Mouse (Mus musculus): Measurements from ENCODE around the gene Slc22a15. TPM values are rescaled to one million over a fixed set of nuclear protein-coding genes. Genes with fewer than 3 reads are reported as not detected.

The Slc22a15 gene
- total RNA-seq, 2 experiments from 2014 or later, result 8.6 to 9.8 TPM

DNA sequence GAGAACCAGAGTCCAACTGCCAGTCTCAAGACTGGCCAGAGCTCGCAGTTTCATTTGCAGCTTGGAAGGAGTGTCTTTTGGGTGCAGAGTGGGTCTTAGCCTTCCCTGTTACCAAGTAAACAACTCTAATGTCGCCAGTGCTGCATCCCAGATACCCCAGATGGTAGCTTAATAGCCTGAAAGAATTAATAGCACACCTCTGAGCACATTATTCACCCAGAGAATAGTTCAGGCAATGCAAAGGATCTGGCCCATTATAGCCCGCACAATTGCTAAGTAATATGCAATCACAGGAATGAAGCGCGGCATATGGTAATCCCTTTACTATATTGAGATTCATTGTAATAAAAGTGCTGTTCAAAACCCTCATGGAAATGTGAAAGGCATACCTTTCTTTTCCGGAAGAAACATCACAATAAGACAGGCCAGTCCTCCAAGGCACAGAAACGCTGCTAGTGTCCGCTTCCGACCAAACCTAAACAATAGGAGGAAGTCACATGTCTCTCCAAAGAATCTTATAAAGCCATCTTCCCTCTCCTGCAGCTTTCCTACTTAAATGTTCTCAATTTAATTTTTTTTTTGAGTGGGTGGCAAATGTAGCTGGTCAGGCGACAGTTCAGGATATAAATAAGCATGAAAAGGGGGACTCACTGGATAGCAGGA, 48.9 kb downstream of the Slc22a15 start:
- no peak for DNase-seq (ENCODE audit: extremely low spot score in 1 of 2, low spot score in 1 of 2)

DNA sequence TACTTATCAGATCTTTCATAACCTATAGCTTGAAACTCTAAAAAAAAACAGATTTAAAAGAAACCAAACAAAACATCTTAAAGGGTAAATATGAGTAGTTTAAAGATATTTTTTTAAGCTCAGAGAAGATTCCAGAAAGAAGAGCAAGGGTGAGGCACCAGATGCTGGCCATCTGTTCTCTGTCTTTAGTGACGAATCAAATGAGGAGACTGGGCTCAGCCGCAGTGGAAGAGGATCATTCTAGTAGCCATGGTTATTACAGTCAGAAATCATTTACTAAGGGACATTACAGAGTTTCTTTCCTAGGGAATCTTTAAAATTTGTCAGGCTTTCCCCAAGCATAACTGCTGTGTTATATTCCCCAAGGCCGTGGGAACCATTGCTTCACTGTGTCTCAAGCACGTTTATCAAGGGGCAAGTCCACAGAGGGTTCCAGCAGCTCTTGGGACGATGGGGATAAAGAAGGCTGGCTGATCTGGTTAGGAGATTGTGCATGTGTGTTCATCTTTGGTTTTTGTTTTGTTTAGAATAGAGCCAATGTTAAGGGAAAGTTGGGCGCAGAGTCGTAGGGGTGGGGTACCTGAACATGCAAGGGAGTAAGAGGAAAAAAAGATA, 51.1 kb downstream of the Slc22a15 start:
- DNase-seq (ENCODE audit: extremely low spot score in 1 of 2, low spot score in 1 of 2), result peak in 1 of 2 experiments; percentile 33

DNA sequence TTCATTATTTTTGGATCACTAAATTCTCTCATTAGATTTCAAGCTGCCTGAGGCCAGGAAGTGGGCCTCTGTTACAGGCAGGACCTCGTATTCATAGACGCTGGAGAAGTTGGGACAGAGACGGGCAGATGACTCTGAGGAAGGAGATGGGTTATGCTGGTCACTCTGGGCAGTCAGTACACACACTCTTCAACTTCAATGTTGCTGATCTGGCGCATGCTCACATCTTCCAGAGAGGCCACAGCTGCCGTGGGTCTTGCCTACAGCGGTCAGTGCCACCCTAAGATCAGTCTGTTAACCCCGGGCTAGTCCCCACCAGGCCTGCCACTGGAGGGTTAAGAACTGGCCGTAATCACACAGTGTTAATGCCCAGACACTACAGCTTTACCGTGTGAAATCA, 52.3 kb downstream of the Slc22a15 start:
- DNase-seq (ENCODE audit: extremely low spot score in 1 of 2, low spot score in 1 of 2), result no peak

DNA sequence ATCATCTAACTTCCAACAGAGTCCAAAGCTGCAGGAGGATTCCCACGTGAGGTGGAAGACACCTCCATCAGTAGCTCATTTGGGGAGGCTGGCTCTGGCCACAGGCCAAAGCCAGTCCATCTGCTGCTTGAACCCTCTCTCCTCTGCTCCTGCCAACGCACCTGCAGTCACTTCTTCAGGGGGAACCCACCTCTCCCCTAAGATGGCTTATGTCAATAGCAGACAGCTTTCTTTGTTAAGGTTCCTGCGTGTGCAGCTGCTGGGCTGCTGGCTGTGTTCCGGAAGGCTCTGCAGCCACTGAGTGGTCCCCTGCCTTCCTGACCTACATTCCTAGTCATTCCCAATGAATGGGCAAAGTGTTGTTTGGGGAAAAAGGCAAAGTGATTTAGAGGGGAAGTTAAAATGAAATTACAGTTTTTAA, 57.2 kb downstream of the Slc22a15 start:
- no peak for DNase-seq (ENCODE audit: extremely low spot score in 1 of 2, low spot score in 1 of 2)

DNA sequence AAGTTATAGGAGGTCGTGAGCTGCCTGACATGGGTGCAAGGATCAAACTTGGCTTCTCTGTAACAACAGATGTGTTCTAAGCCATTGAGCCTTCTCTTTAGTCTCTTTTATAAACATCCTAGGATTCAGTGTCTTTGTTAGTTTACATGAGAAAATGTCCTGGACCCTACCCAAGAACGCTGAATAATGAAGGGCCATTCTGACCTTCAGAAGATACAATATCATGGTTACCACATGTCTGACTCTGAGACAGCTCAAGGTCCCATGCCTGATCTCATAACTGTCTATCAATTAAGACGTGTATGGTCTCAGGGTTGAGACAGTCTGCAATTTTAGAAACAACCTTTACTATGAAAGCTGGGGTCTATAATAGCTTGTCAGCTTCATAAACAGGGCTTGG, 62.4 kb downstream of the Slc22a15 start:
- DNase-seq (ENCODE audit: extremely low spot score in 1 of 2, low spot score in 1 of 2), result no peak

DNA sequence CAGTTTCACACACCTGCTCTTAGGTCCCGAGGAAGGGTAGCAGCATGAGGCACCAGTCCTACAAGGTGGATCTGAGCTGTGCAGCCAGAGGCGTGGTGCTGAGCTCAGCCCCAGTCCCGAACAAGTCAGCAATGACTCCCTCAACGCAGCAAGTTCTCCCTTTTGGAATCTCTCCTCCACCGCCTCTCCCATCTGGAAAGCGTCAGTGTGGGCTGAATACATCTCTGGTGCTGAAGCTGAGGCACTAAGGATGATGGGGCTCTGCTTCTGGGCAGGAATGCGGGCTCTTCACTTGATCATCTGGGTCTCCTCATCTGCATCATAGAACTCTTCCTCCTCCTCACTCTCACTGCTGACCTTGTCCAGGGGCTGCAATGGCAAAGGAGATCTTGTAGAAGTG, 64.1 kb downstream of the Slc22a15 start:
- no peak for DNase-seq (ENCODE audit: extremely low spot score in 1 of 2, low spot score in 1 of 2)

DNA sequence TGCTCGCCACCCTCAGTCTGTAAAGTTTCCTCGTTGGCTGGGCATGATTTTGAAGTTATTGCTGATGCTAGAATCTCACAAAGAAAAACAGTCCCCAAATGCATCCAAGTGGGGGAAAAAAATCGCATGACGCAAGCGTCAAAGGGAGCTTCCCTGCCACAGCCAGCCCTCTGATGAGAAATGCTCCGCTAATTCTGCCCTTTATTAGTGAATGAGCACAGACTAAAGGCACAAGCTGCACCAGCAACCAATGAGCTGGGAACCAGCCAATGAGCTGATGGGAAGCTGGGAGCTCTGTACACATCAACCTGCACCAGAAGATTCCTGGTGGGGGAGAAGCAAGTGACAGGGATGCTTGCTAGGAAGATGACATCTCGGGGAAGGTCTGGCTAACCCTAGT, 64.5 kb downstream of the Slc22a15 start:
- no peak for DNase-seq (ENCODE audit: extremely low spot score in 1 of 2, low spot score in 1 of 2)

DNA sequence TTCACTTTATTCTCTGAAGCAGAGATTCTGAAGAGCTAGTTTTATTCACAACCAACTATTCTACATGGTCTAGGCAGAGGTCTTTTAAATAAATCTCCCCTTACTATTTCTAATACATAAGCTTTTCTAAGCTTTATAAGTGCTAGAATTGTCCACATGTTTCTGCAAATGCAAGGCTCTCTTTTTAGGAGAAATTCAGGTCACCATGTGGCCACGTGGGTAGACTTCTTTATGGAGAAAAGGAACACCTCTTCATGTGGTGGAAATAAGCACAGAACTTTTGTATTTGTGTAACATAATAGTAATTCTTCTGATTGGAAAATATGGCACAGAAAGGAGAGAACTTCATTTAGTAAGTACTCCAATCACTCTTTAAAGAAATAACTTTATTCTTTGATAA, 70.2 kb downstream of the Slc22a15 start:
- DNase-seq (ENCODE audit: extremely low spot score in 1 of 2, low spot score in 1 of 2), result no peak

DNA sequence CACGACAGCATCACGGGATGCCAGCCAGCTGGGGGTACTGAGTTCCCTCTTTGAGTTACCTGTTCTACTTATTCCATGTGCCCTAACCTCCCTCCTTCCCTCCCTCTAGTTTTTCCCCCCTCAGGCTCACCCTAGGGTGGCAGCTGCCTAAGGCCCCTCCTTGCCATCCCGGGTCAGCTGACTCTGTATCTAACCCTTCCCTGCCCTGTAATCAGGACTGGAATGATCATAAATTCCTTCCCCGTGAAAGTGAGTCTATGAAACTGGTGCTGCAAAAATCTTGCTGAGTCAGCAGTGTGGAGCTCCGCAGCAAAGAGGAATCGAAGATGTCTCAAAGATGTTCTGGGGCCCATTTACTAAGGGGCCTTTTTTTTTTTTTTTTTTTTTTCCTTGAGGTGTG, 72.9 kb downstream of the Slc22a15 start:
- DNase-seq (ENCODE audit: extremely low spot score in 1 of 2, low spot score in 1 of 2), result no peak

DNA sequence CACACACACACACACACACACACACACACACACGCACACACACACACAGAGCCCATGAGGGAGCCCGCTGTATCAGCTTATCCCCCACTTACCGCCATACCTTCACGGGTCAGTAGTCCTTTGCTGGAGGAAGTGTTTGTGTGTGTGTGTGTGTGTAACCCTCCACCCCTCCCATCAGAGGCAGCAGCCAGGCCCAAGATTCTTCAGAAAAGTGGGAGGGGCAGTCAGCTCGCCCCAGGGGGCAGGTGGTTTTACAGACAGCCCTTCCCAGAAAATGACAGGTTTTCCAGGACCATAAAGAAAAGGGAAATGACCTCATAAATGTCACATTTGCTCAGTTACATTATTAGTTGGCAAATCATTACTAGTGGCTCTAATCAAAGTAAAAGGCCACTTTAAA, 75.4 kb downstream of the Slc22a15 start, which contains the start of gene Mab21l3:
Gene Mab21l3 (minus strand): TSS at position 144 of the 400 bp plus-strand sequence.
- DNase-seq (ENCODE audit: extremely low spot score in 1 of 2, low spot score in 1 of 2), result no peak

DNA sequence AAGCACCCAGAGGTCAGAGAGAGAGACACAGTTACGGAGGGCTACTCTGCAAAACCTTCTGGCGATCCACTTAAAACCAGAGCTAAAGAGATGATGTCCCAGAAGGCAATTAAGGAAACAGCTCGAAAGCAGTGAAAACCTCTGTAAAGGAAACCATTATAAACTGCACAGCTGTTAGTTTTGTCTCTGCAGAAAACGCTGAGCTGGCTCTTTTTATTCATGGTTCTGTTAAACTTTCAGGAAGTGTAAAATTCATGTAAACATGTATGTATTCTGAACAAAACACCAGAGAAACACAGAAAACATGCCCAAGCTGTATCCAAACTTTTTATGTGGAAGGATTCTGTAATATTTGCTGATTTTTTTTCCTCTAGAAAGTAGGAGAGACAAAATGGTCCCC, 78.2 kb downstream of the Slc22a15 start:
- DNase-seq (ENCODE audit: extremely low spot score in 1 of 2, low spot score in 1 of 2), result no peak

DNA sequence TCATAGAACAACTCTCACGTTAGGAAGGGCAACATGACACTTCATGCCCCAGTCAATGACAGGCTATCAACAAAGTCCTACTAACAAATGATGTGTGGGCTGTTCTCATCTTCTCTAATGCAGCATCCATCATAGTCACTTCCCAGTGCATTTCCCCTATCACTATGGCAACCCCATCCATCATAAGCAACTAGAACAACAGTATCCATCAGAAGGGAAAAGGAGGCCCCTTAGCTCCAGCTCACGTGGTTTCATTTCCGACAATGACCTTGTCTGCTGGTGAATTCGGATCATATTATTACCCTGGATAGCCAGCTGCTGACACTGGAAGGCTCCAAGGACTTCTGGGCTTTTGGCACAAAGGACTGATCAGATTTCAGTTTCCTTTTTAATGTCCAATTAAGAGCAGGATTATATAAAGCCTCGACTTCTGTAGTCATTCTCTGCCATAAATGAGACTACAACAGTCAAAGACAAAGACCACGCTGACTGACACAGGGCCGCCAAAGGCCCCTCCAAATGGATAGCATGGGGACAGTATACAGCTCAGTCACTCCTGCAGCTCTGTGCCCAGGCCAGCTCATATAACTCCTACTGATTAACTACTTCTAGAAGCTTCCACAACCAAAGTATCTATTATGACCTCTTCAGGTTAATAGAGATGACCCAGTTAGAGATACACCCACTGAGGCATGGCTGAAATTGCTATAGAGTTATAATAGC, 81.7 kb downstream of the Slc22a15 start:
- no peak for DNase-seq (ENCODE audit: extremely low spot score in 1 of 2, low spot score in 1 of 2)

DNA sequence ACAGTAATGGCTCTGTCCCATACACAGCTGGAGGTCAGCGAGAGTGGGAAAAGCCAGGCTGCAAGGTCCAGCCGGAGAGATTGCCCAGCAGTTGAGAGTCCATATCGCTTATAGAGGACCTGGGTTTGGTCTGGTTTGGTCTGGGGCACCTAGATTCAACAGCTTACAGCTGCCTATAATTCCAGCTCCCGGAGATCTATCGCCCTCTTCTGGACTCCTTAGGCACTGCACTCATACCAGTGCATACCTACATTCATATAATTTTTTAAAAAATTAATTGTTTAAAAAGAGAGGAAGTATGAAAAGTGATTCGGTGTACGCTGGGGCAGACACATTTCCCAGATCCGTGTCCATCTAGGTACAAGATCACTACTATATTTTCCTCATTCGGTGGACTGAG, 84.9 kb downstream of the Slc22a15 start:
- no peak for DNase-seq (ENCODE audit: extremely low spot score in 1 of 2, low spot score in 1 of 2)

DNA sequence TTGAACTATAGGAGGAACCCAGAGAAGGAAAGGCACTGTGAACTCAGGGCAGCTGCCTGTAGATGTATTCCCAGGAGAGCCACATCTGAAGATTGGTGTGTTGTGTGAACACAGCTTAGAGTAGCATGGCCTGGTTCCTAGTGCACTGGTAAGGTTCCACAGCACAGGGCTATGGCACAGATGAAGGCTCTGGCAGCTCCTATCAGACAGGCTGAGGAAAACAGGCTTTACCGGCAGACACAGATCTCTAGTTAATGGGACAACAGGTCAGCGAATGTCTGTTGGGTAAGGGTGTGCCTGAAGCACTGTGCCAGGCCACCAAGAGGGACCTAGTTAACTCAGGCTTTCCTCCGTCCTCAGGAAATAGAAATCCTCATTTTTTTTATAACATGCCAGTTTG, 87.3 kb downstream of the Slc22a15 start:
- DNase-seq (ENCODE audit: extremely low spot score in 1 of 2, low spot score in 1 of 2), result no peak

DNA sequence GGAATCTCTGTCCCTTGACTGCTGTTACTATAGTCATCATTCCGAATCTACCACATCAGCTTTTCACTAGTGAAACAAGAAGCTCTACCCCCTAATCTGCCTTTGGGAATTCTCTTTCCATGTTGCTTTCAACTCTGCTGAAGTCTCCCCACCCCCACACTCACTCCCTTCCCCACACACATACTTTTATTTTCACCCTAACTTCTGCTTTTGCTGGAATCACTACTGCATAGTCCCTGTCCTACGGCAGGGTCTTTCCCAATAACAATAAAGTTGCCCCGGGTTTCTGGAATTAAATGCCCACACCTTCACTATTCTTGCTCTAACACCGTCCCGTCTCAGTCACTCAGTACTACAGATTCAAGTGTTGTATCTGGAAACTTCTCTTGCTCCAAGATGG, 87.7 kb downstream of the Slc22a15 start:
- DNase-seq (ENCODE audit: extremely low spot score in 1 of 2, low spot score in 1 of 2), result no peak

DNA sequence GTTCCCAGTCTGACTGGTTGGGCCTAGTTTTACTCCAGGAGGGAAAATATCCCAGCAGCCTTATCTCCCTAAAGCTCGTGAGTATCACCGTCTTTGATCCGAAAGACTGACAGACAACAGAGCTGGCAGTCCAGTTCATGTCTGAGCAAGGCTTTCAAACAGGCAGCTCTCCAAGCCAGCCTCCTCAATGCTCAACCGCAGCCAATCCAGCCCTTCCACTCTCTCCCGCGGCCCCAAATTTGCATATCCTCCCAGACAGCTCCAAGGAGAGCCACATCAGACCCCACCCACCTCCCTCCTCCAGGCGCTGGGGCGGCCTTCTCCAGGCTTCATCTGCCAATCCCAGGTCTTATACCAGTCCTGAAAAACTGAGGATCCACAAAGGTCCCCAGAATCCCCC, 88.2 kb downstream of the Slc22a15 start:
- peak in 1 of 2 experiments; percentile 17 for DNase-seq (ENCODE audit: extremely low spot score in 1 of 2, low spot score in 1 of 2)

DNA sequence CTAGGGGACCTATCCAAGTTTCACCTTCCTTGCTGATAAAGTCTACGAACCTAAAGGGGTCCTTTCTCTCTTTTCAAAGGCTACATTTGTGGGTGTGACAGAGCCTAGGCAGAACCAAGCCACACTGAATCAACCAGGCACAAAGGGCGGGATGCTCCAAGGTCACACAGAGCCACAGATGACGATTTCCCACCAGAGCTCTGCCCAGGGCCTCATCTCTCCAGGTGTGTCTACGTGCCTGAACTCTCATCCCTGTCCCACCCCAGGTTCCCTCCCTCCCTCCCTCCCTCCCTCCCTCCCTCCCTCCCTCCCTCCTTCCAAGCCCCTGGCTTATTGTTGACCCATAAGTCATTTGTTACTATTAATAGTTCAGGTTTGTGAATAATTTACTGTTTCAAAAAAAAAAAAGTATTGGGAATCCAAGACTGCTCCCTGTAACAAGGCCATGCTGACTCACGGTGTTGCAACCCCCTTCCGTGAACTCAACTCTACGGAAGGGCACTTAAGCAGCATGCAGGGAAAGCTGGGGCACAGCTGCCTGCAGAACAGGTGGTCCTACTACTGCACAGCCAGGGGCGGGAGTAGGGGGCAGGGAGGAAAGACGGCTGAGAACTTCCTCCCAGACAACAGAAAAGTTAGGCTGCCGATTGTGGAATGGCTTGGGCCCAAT, 92.9 kb downstream of the Slc22a15 start:
- no peak for DNase-seq (ENCODE audit: extremely low spot score in 1 of 2, low spot score in 1 of 2)

DNA sequence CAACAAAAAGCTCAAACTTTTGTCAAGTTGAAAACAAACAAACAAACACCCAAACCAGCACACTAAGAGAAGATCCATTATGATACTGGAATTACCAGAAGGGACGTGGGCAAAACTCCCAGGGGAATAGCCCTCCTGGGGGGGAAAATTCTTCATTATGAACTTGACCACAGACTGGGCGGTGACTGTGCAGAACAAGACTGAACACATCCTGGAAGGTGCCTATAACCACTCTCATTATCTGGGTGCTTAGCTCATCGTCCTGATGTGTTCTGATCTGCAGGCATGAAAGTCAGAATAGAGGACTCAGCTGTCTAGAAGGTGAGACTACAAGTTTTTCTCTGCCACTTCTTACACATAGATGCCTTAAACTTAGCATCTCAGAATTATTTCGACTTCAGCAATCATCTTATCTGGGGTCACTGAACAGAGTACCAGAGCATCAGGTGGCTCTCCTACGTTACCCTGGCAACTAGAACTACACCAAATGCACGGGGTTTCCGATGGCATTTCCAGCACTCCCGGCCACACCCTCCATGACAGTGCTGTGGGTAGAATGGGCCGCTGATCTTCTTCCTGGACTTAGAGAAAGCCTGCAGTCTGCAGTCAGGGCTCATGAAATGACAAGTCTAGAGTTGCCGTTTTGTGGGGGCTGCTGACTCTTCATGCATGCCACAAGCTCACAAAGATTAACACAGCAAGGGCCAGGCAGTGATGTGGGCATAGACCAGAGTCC, 94.2 kb downstream of the Slc22a15 start:
- DNase-seq (ENCODE audit: extremely low spot score in 1 of 2, low spot score in 1 of 2), result no peak

DNA sequence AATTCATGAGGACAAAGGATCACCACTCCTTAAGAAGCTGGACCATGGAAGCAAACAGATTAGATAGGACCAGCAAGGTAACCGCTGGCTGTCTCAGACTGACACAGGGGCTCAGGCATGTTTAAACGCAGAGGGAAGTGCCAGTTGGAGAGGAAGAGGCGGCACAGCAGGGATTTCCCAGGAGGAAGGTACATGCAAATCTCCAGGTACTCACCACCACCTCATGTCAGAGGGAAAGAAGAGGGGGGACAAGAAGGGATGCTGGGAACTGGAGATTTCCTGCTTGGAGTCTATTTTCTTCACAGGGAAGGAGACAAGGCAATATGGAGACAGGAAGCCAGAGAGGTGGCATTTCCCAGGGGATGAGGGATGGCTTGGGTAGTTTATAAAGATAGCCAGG, 95.7 kb downstream of the Slc22a15 start:
- no peak for DNase-seq (ENCODE audit: extremely low spot score in 1 of 2, low spot score in 1 of 2)

DNA sequence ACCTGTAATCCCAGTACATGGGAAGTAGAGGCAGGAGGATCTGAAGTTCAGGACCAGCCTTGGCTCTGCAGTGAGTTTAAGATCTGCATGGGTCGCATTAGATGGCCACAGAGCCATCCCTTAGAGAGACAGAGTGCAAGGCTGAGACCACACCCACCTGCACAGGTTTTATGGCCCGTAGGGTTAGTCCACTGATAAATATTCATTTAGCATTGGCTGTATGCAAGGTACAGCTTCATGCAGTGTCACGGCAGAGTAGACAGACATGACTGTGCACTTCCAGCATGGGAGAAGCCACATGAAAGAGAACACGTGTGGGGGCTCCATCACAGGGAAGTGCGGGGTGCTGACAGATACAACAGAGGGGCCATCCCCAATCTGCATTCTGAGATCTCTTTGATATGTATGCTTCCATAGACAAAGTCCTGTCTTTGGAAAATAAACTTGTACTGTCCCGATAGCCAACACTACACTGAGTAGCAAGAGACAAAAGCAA, 97.0 kb downstream of the Slc22a15 start:
- DNase-seq (ENCODE audit: extremely low spot score in 1 of 2, low spot score in 1 of 2), result no peak

Measured in layer of hippocampus, postnatal 25 days (tissue).